Mouse (Mus musculus): ENCODE data around the gene Acer3. TPM values are rescaled to one million over a fixed set of nuclear protein-coding genes. Genes with fewer than 3 reads are reported as not detected.
"Not testable (repeated sequence)": the region's sequence is repeated elsewhere in the genome, so short reads cannot be mapped to it uniquely, and the experiment has no call there.

Gene Acer3
- polyA plus RNA-seq, 1 experiment from 2014 or later: 23.2 TPM

GRCm38 (mm10) chr7:98309219-98310030 is 11.6 kb downstream of the Acer3 start:
- Histone ChIP-seq H3K27ac (peak overlapping the region; percentile 88), H3K4me3 (peak overlapping the region; percentile 82), H3K36me3 (no peaks in the 10 kb centered on the region), H3K4me1 (peaks cover 13% of the 10 kb centered on the region), H3K9me3 (replicated peaks) (no peaks in the 10 kb centered on the region), H3K27me3 (ENCODE audit: low read depth, poor library complexity, severe bottlenecking) (no peaks in the 10 kb centered on the region)
- WGBS: 1% methylated on average over 53 of the region's 53 CpGs
- peak; percentile 95 for DNase-seq (ENCODE audit: low spot score)

DNA sequence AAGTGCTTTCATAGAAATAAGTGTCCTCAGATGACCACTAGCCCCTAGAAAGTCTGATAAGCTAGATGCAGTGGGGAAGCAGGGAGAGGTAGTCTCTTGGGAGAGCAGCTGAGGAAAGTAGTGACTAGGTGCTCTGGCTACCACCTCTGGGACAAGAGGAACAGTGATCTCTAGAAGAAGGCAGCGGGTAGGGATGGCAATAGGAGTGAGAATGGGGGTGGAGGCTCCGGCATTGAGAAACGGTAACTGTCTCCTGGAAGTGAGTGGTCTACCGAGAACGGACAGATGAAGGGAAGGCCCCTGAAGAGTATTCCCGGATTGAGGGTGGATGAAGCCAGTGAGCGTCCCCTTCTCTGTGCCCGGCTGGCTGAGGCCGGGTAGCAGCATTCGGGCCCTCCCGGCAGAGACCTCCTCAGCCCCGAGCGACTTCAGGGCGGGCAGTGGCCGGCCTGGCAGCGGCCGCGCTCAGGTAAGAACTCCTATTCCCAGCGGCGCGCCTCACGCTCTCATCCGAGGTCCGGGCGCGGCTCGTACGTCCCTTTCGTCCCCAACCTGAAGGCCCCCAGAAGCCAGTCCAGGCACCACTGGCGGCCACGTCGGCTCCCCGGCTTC is 12.3 kb downstream of the Acer3 start:
- DNase-seq (ENCODE audit: low spot score): no peak
- peak overlapping the region; percentile 82 for H3K4me3 ChIP-seq
- H3K27ac ChIP-seq: peak overlapping the region; percentile 88
- no peaks in the 10 kb centered on the region for H3K9me3 ChIP-seq (replicated peaks)
- no peaks in the 10 kb centered on the region for H3K27me3 ChIP-seq (ENCODE audit: low read depth, poor library complexity, severe bottlenecking)
- no peaks in the 10 kb centered on the region for H3K36me3 ChIP-seq
- H3K4me1 ChIP-seq: peaks cover 13% of the 10 kb centered on the region
- under 1% methylated on average over 33 of the region's 33 CpGs for WGBS

DNA sequence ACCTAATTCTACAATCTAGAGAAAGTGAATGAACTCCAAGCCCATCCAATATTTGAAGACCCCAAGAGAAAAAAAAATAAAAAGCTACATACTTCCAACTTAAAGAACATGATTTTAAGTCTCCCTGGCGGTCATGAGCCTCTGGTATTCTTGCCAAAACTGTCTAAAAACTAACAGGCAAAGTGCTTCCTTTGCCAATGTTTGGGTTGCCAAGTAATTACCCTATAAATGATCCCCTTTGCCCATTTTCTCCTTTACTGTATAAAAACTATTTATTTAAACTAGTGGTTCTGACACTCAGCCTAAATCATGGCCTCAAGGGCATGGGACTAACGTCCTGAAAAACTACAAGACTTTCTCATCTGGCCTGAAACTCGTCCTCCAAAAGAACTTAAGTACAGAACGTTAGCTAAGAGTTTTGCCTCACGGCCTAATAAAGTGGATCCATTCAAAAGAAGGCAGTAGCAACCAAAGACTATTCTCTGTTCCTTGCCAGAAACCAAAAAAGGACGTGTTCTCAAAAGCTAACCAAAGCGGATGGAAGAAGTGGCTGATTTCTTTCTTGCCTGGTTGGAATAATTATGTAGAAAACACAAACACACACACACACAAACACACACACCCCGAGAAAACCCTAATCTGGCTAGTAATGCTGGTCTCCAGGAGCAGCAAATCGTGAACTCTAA is 12.9 kb downstream of the Acer3 start:
- peaks cover 13% of the 10 kb centered on the region for H3K4me1 ChIP-seq
- no peak overlapping the region for H3K27ac ChIP-seq
- WGBS: 56% methylated on average over 9 of the region's 9 CpGs
- DNase-seq (ENCODE audit: low spot score): no peak
- no peaks in the 10 kb centered on the region for H3K9me3 ChIP-seq (replicated peaks)
- peak overlapping the region; percentile 82 for H3K4me3 ChIP-seq
- no peaks in the 10 kb centered on the region for H3K36me3 ChIP-seq
- no peaks in the 10 kb centered on the region for H3K27me3 ChIP-seq (ENCODE audit: low read depth, poor library complexity, severe bottlenecking)

DNA sequence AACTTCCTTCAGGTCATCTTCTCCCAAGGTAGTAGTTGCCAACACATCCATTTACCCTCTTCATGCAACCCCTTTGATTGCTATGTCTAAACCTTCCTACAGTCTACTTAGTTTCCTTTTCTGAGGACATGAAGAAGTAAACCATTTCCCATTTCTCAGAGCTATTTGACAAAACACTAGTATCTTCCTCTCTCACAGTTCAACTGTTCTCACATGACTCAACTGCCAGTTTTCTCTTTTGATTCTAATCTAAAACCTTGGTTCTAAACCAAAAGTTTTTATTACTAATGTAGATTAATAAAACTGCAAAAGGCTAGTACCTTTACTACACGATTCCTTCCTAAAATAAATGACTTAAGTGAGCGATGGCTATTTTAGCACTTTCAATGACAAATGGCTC is 13.6 kb downstream of the Acer3 start:
- no peaks in the 10 kb centered on the region for H3K9me3 ChIP-seq (replicated peaks)
- WGBS: 95% methylated on average over 2 of the region's 2 CpGs
- no peaks in the 10 kb centered on the region for H3K27me3 ChIP-seq (ENCODE audit: low read depth, poor library complexity, severe bottlenecking)
- H3K4me3 ChIP-seq: no peak overlapping the region
- DNase-seq (ENCODE audit: low spot score): no peak
- H3K27ac ChIP-seq: no peak overlapping the region
- H3K36me3 ChIP-seq: no peaks in the 10 kb centered on the region
- peaks cover 13% of the 10 kb centered on the region for H3K4me1 ChIP-seq

DNA sequence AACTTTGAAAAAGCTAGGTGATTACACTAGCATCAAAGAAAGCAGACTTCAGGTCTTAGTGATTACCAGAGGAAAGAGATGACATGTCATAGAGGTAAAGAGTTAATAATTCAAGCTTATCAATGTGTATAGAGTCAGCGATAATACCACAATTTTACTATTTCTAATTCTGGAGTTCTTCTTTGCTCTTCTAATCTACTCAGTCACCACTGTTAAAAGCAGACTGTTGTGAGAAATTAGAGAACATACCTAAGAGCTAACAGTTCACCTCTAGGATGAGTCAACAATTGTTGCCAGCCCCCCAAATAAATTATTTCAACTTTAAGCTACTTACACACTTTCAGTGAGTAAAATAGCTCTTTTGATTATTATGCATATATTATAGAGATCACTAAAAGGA is 28.1 kb downstream of the Acer3 start:
- Histone ChIP-seq H3K27me3 (ENCODE audit: low read depth, poor library complexity, severe bottlenecking) (no peaks in the 10 kb centered on the region), H3K4me1 (no peaks in the 10 kb centered on the region), H3K36me3 (no peaks in the 10 kb centered on the region), H3K9me3 (replicated peaks) (no peaks in the 10 kb centered on the region), H3K27ac (no peak overlapping the region), H3K4me3 (no peak overlapping the region)
- 98% methylated on average over 1 of the region's 1 CpGs for WGBS
- DNase-seq (ENCODE audit: low spot score): no peak

DNA sequence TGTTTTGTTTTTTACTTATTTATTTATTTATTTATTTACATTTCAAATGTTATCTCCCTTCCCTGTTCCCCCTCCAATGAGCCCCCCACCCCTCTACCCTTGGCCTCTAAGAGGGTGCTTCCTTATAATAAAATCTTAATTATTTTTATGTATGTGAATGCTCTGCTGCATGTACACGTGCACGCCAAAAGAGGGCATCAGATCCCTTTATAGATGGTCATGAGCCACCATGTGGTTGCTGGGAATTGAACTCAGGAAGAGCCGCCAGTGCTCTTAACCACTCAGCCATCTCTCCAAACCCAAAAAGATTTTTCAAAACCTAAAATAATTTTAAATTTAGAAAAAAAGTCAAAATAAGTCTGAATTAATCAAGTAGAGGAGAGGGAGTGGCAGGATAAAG is 31.4 kb downstream of the Acer3 start:
- no peaks in the 10 kb centered on the region for H3K4me1 ChIP-seq
- H3K9me3 ChIP-seq (replicated peaks): no peaks in the 10 kb centered on the region
- no peaks in the 10 kb centered on the region for H3K36me3 ChIP-seq
- no peak overlapping the region for H3K27ac ChIP-seq
- no peak for DNase-seq (ENCODE audit: low spot score)
- WGBS: 38% methylated on average over 3 of the region's 3 CpGs
- H3K27me3 ChIP-seq (ENCODE audit: low read depth, poor library complexity, severe bottlenecking): no peaks in the 10 kb centered on the region
- H3K4me3 ChIP-seq: no peak overlapping the region

GRCm38 (mm10) chr7:98276263-98276662 is 44.7 kb downstream of the Acer3 start:
- DNase-seq (ENCODE audit: low spot score): no peak

GRCm38 (mm10) chr7:98268166-98268565 is 52.8 kb downstream of the Acer3 start:
- H3K27ac ChIP-seq: peak overlapping the region; percentile 58; the same call in 1 of the 2 replicates
- H3K4me3 ChIP-seq: peak overlapping the region; percentile 44
- not testable (repeated sequence) for H3K9me3 ChIP-seq (replicated peaks); H3K36me3 ChIP-seq; H3K4me1 ChIP-seq; H3K27me3 ChIP-seq (ENCODE audit: low read depth, poor library complexity, severe bottlenecking)
- 27% methylated on average over 15 of the region's 15 CpGs for WGBS
- peak; percentile 42 for DNase-seq (ENCODE audit: low spot score)

More at GRCm38 (mm10) chr7:98276263-98276662, 44.7 kb downstream of the Acer3 start:
- H3K27ac ChIP-seq: no peak overlapping the region
- no peaks in the 10 kb centered on the region for H3K36me3 ChIP-seq
- no peaks in the 10 kb centered on the region for H3K4me1 ChIP-seq
- H3K9me3 ChIP-seq (replicated peaks): no peaks in the 10 kb centered on the region
- H3K4me3 ChIP-seq: no peak overlapping the region
- H3K27me3 ChIP-seq (ENCODE audit: low read depth, poor library complexity, severe bottlenecking): no peaks in the 10 kb centered on the region

GRCm38 (mm10) chr7:98252520-98252919 is 68.5 kb downstream of the Acer3 start:
- H3K4me3 ChIP-seq: no peak overlapping the region
- H3K9me3 ChIP-seq (replicated peaks): no peaks in the 10 kb centered on the region
- 92% methylated on average over 2 of the region's 2 CpGs for WGBS
- no peaks in the 10 kb centered on the region for H3K27me3 ChIP-seq (ENCODE audit: low read depth, poor library complexity, severe bottlenecking)
- no peak for DNase-seq (ENCODE audit: low spot score)
- H3K36me3 ChIP-seq: peaks cover 12% of the 10 kb centered on the region
- H3K4me1 ChIP-seq: peaks cover 8% of the 10 kb centered on the region; the same call in 1 of the 2 replicates
- no peak overlapping the region for H3K27ac ChIP-seq

DNA sequence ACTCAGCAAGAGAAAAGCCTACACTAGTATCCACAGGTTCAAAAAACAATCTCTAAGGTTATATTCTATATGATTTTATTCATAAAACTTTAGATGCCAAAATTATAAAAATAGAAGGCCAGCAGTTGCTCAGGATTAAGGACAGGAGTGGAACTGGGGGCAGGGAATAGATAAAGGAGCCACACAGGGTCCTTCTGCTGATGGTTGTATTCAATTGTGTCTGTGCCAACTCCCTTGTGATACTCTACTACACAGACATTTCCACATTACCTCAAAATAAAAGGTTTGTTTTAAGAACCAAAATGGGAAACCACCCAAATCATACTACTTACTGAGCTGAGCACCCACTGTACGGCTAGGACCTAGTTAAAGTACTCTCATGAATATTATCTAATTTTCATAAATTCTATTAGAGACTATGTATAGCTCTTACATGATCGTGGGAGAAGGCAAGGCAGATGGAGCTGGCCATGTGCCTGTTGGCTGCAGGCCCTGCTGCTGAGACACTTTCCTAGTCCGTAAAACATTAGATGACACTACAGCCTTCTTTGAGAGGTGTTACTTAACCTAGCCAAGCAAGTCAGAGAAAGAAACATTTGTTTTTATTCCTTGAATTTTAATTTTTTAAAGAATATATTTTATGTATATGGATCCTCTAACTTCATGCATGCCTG is 84.2 kb downstream of the Acer3 start:
- Histone ChIP-seq H3K4me1 (no peaks in the 10 kb centered on the region), H3K4me3 (no peak overlapping the region), H3K36me3 (no peaks in the 10 kb centered on the region), H3K9me3 (replicated peaks) (no peaks in the 10 kb centered on the region), H3K27ac (no peak overlapping the region), H3K27me3 (ENCODE audit: low read depth, poor library complexity, severe bottlenecking) (no peaks in the 10 kb centered on the region)
- whole genome bisulfite sequencing: 93% methylated on average over 3 of the region's 3 CpGs
- no peak for DNase-seq (ENCODE audit: low spot score)

DNA sequence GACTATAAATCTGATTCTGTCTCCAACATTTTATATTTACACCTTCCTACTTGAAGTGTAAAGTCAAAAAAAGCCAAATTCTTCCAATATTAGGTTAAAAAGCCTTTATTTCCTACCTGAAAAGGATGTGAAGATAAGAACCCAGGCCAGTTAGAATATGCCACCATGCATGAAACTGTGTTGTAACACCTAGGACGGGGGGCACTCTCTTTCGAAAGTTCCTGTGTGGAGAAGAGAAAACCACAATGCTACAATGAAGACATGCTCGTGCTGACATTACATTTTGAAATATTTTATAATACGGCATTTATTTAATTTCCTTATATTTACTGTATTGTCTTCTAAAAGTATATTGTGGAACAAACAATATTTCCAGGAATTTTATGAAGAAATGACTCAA is 97.2 kb downstream of the Acer3 start:
- H3K4me3 ChIP-seq: no peak overlapping the region
- no peaks in the 10 kb centered on the region for H3K4me1 ChIP-seq
- no peaks in the 10 kb centered on the region for H3K36me3 ChIP-seq
- H3K27ac ChIP-seq: no peak overlapping the region
- 97% methylated on average over 4 of the region's 4 CpGs for WGBS
- H3K27me3 ChIP-seq (ENCODE audit: low read depth, poor library complexity, severe bottlenecking): no peaks in the 10 kb centered on the region
- H3K9me3 ChIP-seq (replicated peaks): no peaks in the 10 kb centered on the region
- DNase-seq (ENCODE audit: low spot score): no peak

- H3K27ac ChIP-seq: no peak overlapping the region
- DNase-seq (ENCODE audit: low spot score): no peak
Observed at GRCm38 (mm10) chr7:98216713-98217112, 104.3 kb downstream of the Acer3 start.

DNA sequence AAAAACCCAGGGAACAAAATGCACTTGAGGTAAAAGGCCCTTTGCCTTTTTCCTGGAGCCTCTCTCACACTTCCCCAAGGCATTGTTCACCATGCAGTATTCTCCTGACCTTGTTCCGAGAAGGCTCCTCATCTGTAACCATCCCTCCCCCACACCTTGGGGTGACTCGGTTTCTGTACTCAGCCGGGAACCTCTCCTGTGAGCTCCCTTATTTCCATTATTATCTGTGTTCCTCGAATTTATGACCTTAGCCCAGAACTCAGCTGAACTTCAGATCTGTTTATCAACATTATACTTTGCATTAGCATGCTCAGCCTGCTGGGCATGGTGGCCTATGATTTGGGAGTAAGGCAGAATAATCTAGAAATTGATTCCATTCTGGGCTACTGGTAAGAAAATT is 118.1 kb downstream of the Acer3 start:
- Histone ChIP-seq H3K27me3 (ENCODE audit: low read depth, poor library complexity, severe bottlenecking) (peaks cover 4% of the 10 kb centered on the region; the same call in 1 of the 2 replicates), H3K27ac (no peak overlapping the region), H3K36me3 (no peaks in the 10 kb centered on the region), H3K4me1 (no peaks in the 10 kb centered on the region), H3K4me3 (no peak overlapping the region), H3K9me3 (replicated peaks) (no peaks in the 10 kb centered on the region)
- WGBS: 82% methylated on average over 4 of the region's 4 CpGs
- DNase-seq (ENCODE audit: low spot score): no peak

More at GRCm38 (mm10) chr7:98216713-98217112, 104.3 kb downstream of the Acer3 start:
- Histone ChIP-seq H3K9me3 (replicated peaks) (no peaks in the 10 kb centered on the region), H3K4me3 (no peak overlapping the region), H3K4me1 (no peaks in the 10 kb centered on the region), H3K36me3 (no peaks in the 10 kb centered on the region), H3K27me3 (ENCODE audit: low read depth, poor library complexity, severe bottlenecking) (no peaks in the 10 kb centered on the region)

Data from limb, embryonic 10.5 days (tissue).